Mouse (Mus musculus) neural tube, embryonic 11.5 days (tissue): Measurements from ENCODE around the gene Ifit2. TPM values are rescaled to one million over a fixed set of nuclear protein-coding genes. Genes with fewer than 3 reads are reported as not detected.

Source experiments
- ATAC-seq: fragments of 200-750 bp; cut with Nextera tagmentation; 2 replicates; pipeline ENCODE4 v1.8.0; 2017; ENCODE audit warnings: moderate number of reproducible peaks, mild to moderate bottlenecking, moderate TSS enrichment, moderate library complexity; ENCODE audit not compliant: insufficient read depth, low FRiP score, low TSS enrichment
- DNase-seq: peaks from one replicate; pipeline ENCODE4 v3.0.0-alpha.2; 2015; ENCODE audit warnings: low spot score
- H3K27ac ChIP-seq: fragments of 300-500 bp; sonication (generic); 2 replicates; pipeline ENCODE4 v1.5.1; 2014; ENCODE audit warnings: low read depth, mild to moderate bottlenecking, low read length
- H3K27me3 ChIP-seq: fragments of 300-500 bp; sonication (generic); 2 replicates; pipeline ENCODE4 v1.6.1; 2014; ENCODE audit warnings: mild to moderate bottlenecking, low read length, mixed read lengths; ENCODE audit not compliant: control insufficient read depth, insufficient read depth
- H3K36me3 ChIP-seq: fragments of 300-500 bp; sonication (generic); 2 replicates; pipeline ENCODE4 v1.6.1; 2014; ENCODE audit warnings: mild to moderate bottlenecking, low read length, moderate library complexity, mixed read lengths; ENCODE audit not compliant: control insufficient read depth, insufficient read depth
- H3K4me1 ChIP-seq: fragments of 300-500 bp; sonication (generic); 2 replicates; pipeline ENCODE4 v1.6.1; 2014; ENCODE audit warnings: low read length, mixed read lengths; ENCODE audit not compliant: control insufficient read depth, insufficient read depth
- H3K4me2 ChIP-seq: fragments of 300-500 bp; sonication (generic); 2 replicates; pipeline ENCODE4 v1.6.1; 2014; ENCODE audit warnings: low read depth, mild to moderate bottlenecking, moderate library complexity
- H3K4me3 ChIP-seq: fragments of 300-500 bp; sonication (generic); 2 replicates; pipeline ENCODE4 v1.5.1; 2014; ENCODE audit warnings: low read depth, low read length
- H3K9ac ChIP-seq: fragments of 300-500 bp; sonication (generic); 2 replicates; pipeline ENCODE4 v1.6.1; 2014; ENCODE audit warnings: mild to moderate bottlenecking, low read length
- H3K9me3 ChIP-seq: fragments of 300-500 bp; sonication (generic); 2 replicates; pipeline ENCODE4 v1.6.1; 2016; ENCODE audit warnings: low read length; ENCODE audit not compliant: control insufficient read depth
- WGBS: fragments of 180-500 bp; shearing (Covaris S2); extraction: QIAGEN DNeasy Blood & Tissue Kit; methylation state at CpG from one replicate; pipeline ENCODE4 v1.1.7; 2014; 5-methylcytosine and 5-hydroxymethylcytosine counted together
- polyA plus RNA-seq: library from polyadenylated mRNA; unstranded; fragments of >200 nt; fragmentation: Nextera tagmentation; extraction: Ambion mirVana; gene quantifications from 2 replicates; pipeline ENCODE4 v1.2.1, GENCODE M21; 2014

Ifit2 gene
- polyA plus RNA-seq, 1 experiment from 2014 or later = 4.8 TPM

DNA sequence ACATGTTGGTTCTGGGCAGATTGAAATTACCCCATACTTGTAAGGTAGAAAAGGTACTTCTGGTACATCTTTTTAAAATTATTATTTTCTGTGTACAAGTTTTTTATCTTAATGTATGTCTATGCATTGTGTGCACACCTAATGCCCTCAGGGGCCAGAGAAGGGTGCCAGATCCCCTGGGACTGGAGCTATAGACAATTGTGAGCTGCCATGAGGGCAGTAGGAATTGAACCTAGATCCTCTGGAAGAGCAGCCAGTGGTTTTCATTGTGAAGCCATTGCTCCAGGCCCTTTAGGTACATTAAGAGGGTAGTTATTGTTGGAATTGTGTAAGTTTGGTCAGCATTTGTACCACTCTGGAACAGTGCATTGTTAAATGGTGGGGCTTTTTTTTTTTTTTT lies 3.6 kb downstream of the Ifit2 start:
- H3K4me1 ChIP-seq = no peaks in the 10 kb centered on the region
- H3K9ac ChIP-seq = no peak overlapping the region
- no peaks in the 10 kb centered on the region for H3K36me3 ChIP-seq
- no peaks in the 10 kb centered on the region for H3K9me3 ChIP-seq
- no peak overlapping the region for H3K4me2 ChIP-seq
- H3K4me3 ChIP-seq = no peak overlapping the region
- H3K27ac ChIP-seq = no peak overlapping the region
- no peaks in the 10 kb centered on the region for H3K27me3 ChIP-seq
- no peak for DNase-seq
- no peak for ATAC-seq

DNA sequence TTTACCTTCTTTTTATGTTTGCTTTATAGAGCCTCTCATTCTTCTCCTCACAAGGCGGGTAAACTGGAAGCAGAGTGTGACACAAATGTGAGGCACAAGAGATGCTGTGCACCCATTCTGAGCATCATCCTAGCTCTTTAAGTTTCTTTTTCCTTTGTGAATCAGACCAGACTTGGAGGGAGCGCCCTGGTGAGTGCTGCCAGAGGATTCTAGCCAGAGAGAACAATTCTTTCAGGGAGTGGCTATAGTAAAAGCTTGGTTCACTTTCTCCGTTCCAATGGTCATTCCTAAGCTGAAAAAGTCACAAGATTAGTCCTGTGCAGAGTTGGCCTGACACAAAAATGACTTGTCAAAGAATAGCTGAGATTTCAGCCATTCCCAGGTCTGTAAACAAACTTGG lies 6.1 kb downstream of the Ifit2 start:
- Histone ChIP-seq H3K4me3 (no peak overlapping the region), H3K4me1 (no peaks in the 10 kb centered on the region), H3K27me3 (no peaks in the 10 kb centered on the region), H3K9ac (no peak overlapping the region), H3K27ac (no peak overlapping the region), H3K4me2 (no peak overlapping the region), H3K9me3 (no peaks in the 10 kb centered on the region), H3K36me3 (no peaks in the 10 kb centered on the region)
- ATAC-seq (no peak), DNase-seq (no peak)
- 79% methylated on average over 3 of the region's 3 CpGs for WGBS

DNA sequence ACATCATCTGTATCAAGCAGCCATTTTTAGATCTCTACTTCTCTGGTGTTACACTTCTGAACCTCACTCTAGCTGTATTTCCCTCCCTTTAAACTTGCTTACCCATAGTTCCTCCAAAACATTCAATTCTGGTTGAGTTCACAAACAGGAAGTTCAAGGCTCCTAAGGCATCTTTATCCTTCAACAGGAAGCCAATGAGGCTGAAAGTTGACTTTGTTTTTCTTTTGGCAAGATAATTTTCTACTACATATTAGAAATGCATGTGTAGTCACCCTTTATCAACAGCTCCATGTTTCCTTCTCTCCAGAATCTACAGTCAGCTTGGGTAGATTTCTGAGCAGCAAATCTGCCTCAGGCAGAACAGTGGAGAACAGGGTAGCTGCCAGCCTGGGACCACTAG lies 12.1 kb downstream of the Ifit2 start:
- Histone ChIP-seq H3K4me1 (no peaks in the 10 kb centered on the region), H3K27ac (no peak overlapping the region), H3K4me3 (no peak overlapping the region), H3K4me2 (no peak overlapping the region), H3K9me3 (no peaks in the 10 kb centered on the region), H3K27me3 (no peaks in the 10 kb centered on the region), H3K9ac (no peak overlapping the region), H3K36me3 (no peaks in the 10 kb centered on the region)
- DNase-seq (no peak), ATAC-seq (no peak)

DNA sequence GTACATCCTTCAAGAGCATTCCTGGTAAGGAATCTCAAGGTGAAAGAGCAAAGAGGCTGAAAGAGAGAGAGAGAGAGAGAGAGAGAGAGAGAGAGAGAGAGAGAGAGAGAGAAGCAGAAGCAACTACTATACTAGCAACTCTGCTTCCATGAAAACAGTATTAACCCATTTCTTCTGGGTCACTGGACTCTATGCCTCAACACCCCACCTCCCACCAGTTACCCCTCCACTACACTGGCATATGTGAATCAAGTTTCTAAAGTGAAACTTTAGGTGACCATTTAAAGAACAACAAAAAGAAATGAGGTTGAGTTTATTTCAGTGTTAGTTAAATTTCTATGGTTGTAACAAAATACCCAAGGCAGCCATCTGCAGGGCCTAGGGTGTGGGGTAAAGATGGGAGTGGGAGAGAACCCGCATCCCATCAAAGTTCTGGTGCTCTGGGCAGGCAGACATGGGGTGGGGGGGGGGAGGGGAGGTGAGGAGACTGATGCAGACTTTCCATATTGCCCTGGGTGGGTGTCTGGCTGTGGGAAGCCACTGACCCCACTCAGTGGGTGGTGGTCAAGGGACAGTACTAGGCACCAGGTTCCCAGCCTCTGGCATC lies 15.8 kb downstream of the Ifit2 start:
- Histone ChIP-seq H3K4me1 (no peaks in the 10 kb centered on the region), H3K4me3 (no peak overlapping the region), H3K27ac (no peak overlapping the region), H3K4me2 (no peak overlapping the region), H3K9ac (no peak overlapping the region), H3K36me3 (no peaks in the 10 kb centered on the region), H3K9me3 (no peaks in the 10 kb centered on the region), H3K27me3 (no peaks in the 10 kb centered on the region)
- WGBS = 72% methylated on average over 1 of the region's 1 CpGs
- ATAC-seq (no peak), DNase-seq (no peak)

DNA sequence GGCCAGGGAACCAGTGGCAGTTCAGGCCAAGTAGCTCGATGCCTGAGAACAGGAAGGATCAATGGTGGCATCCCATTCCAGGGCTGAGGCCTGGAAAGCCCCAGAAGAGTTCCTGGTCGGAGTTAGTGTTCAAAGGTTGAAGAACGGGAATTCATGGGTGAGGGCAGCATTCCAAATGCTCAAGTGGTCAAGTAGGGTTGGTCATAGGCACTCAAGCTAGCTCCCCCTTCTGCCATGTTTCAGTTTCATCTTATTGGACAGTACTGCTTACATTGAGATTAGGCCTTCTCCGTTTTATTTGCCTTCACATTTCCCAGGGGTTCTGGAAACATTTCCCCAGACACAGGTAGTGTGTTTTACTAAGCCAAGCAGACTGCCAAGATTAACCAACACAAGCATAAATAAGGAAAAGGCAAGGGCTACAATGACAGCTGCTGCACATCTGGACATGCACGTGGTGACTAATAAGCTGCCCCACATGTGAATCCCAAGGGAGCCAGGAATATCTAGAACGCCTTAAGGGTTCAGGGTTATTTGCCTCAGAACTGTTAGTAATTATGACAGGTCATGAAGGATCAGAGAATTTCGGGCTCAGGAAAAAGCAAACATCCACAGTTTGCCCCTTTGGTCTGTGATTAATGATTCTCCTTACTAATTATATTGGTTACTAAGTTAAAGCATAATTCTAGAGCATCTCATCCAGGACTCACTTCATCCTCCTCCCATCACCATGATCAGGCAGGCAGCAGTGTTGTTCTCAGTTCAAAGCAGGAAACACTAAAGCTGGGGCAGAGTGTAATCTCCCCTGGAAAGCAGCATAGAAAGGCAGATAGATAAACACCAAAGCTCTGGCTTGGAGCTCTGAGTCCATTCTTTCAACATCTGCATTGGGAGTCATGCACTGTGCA lies 18.7 kb downstream of the Ifit2 start:
- Histone ChIP-seq H3K9me3 (no peaks in the 10 kb centered on the region), H3K27me3 (no peaks in the 10 kb centered on the region), H3K9ac (no peak overlapping the region), H3K27ac (no peak overlapping the region), H3K4me3 (no peak overlapping the region), H3K4me2 (no peak overlapping the region), H3K4me1 (no peaks in the 10 kb centered on the region), H3K36me3 (no peaks in the 10 kb centered on the region)
- 71% methylated on average over 7 of the region's 7 CpGs for WGBS
- DNase-seq (no peak), ATAC-seq (no peak)

DNA sequence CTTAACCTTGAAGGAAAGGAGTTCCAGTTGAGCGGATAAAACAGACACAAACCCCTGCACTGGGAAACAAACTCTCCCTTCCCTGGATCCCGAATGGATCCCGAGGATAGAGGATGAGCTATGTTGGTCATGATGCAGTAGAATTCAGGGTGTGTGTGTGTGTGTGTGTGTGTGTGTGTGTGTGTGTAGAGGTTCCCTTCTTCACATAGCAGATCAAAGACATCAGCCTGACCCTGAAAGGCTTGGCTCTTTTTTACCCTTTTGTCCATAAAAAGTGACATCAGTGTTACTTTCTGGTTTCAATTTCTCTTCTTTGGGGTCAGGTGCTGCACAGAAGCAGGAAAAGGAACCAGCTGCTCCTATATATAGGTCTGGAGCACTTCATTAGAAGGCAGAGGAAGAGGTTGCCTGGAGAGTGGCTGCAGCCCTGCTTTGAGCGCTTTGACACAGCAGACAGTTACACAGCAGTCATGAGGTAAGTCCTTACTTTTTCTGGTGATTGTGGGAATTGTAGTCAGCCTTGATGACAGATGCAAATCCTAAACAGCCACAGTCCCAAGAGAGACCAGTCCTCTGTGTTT lies 19.5 kb downstream of the Ifit2 start:
- Histone ChIP-seq H3K27me3 (no peaks in the 10 kb centered on the region), H3K4me2 (no peak overlapping the region), H3K4me1 (no peaks in the 10 kb centered on the region), H3K9ac (no peak overlapping the region), H3K9me3 (no peaks in the 10 kb centered on the region), H3K4me3 (no peak overlapping the region), H3K27ac (no peak overlapping the region), H3K36me3 (no peaks in the 10 kb centered on the region)
- ATAC-seq (no peak), DNase-seq (no peak)
- WGBS = 78% methylated on average over 4 of the region's 4 CpGs

DNA sequence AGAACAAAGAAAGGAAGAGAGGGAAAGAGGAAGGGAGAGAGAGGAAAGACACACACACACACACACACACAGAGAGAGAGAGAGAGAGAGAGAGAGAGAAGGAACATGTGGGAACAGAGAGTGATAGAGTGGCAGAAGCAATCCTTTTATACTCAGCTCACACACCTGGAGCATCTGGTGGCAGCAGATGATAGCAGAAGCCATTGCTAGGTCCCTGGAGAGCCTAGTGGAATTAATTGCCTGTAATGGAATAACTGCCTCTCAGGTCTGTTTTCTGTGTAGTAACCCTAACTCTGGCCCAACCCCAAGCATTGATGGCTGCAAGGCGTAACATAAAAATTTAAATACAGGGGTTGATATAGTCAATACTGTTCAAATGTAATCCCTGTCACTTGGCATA lies 20.6 kb downstream of the Ifit2 start:
- Histone ChIP-seq H3K4me1 (no peaks in the 10 kb centered on the region), H3K36me3 (no peaks in the 10 kb centered on the region), H3K9ac (no peak overlapping the region), H3K4me2 (no peak overlapping the region), H3K27me3 (no peaks in the 10 kb centered on the region), H3K4me3 (no peak overlapping the region), H3K27ac (no peak overlapping the region), H3K9me3 (no peaks in the 10 kb centered on the region)
- DNase-seq (no peak), ATAC-seq (no peak)
- 96% methylated on average over 1 of the region's 1 CpGs for WGBS

DNA sequence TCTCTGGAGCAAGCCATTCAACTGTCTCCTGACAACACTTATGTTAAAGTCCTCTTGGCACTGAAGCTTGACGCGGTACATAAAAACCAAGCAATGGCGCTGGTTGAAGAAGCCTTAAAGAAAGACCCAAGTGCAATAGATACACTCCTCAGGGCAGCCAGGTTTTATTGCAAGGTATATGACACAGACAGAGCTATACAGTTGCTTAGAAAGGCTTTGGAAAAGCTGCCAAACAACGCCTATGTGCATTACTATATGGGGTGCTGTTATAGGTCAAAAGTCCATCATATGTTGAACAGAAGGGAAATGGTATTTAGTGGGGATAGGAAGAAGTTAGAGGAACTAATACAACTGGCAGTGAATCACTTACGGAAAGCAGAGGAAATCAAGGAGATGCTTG lies 23.2 kb downstream of the Ifit2 start:
- no peak overlapping the region for H3K4me3 ChIP-seq
- H3K4me1 ChIP-seq = no peaks in the 10 kb centered on the region
- 94% methylated on average over 5 of the region's 5 CpGs for WGBS
- no peaks in the 10 kb centered on the region for H3K27me3 ChIP-seq
- H3K9me3 ChIP-seq = no peaks in the 10 kb centered on the region
- no peaks in the 10 kb centered on the region for H3K36me3 ChIP-seq
- H3K4me2 ChIP-seq = no peak overlapping the region
- no peak overlapping the region for H3K27ac ChIP-seq
- DNase-seq = no peak
- no peak for ATAC-seq
- H3K9ac ChIP-seq = no peak overlapping the region

DNA sequence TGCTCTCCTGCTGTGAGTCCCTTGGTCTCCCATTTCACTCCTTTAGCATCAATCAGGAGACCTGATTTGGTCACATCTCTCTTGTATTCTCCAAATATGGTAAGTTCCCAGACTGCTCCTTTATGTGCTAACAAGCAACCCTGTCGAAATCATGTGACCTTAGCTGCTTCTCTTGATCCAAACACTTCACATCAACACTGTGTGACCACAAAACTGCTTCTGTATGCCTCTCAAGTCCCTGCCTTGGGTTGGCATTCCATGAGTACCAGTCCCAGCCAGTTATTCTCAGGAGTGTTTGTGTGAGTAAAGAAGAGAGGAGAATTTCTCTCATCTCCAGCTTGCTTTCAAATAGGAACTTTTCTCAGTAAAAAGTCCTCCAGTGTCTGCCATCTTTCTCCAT lies 26.6 kb downstream of the Ifit2 start:
- no peak overlapping the region for H3K4me2 ChIP-seq
- DNase-seq = no peak
- no peaks in the 10 kb centered on the region for H3K27me3 ChIP-seq
- no peaks in the 10 kb centered on the region for H3K36me3 ChIP-seq
- no peak for ATAC-seq
- H3K27ac ChIP-seq = no peak overlapping the region
- no peak overlapping the region for H3K4me3 ChIP-seq
- WGBS = 74% methylated on average over 1 of the region's 1 CpGs
- H3K9ac ChIP-seq = no peak overlapping the region
- H3K4me1 ChIP-seq = no peaks in the 10 kb centered on the region
- H3K9me3 ChIP-seq = no peaks in the 10 kb centered on the region
